Mouse (Mus musculus) ovary, postnatal 10 days (tissue): Measurements from ENCODE around the gene Epha3.

Experiments used
- DNase-seq: peaks from one replicate; pipeline ENCODE4 v3.0.0; 2022; ENCODE audit warnings: low spot score

Epha3 gene

GRCm38 (mm10) chr16:63653393-63653918, 210.5 kb downstream of the Epha3 start:
- no peak for DNase-seq

- no peak for DNase-seq
Measured at GRCm38 (mm10) chr16:63650760-63651159, 213.2 kb downstream of the Epha3 start.

GRCm38 (mm10) chr16:63646577-63646976, 217.4 kb downstream of the Epha3 start:
- no peak for DNase-seq

- DNase-seq = no peak
Measured at GRCm38 (mm10) chr16:63642641-63643040, 221.3 kb downstream of the Epha3 start.

- DNase-seq = no peak
Measured at GRCm38 (mm10) chr16:63641603-63642002, 222.4 kb downstream of the Epha3 start.

GRCm38 (mm10) chr16:63638701-63639100, 225.3 kb downstream of the Epha3 start:
- DNase-seq = no peak

- no peak for DNase-seq
Measured at GRCm38 (mm10) chr16:63633748-63634166, 230.2 kb downstream of the Epha3 start.

GRCm38 (mm10) chr16:63625229-63625628, 238.7 kb downstream of the Epha3 start:
- no peak for DNase-seq

- DNase-seq = no peak
Measured at GRCm38 (mm10) chr16:63621845-63622244, 242.1 kb downstream of the Epha3 start.

- DNase-seq = no peak
Measured at GRCm38 (mm10) chr16:63615396-63615795, 248.6 kb downstream of the Epha3 start.

- no peak for DNase-seq
Measured at GRCm38 (mm10) chr16:63613006-63613405, 251.0 kb downstream of the Epha3 start.

- no peak for DNase-seq
Measured at GRCm38 (mm10) chr16:63600229-63600628, 263.7 kb downstream of the Epha3 start.

GRCm38 (mm10) chr16:63594656-63595055, 269.3 kb downstream of the Epha3 start:
- DNase-seq = no peak

- DNase-seq = no peak
Measured at GRCm38 (mm10) chr16:63569746-63570145, 294.2 kb downstream of the Epha3 start.

- no peak for DNase-seq
Measured at GRCm38 (mm10) chr16:63566106-63566836, 297.7 kb downstream of the Epha3 start.

- no peak for DNase-seq
Measured at GRCm38 (mm10) chr16:63556410-63557146, 307.4 kb downstream of the Epha3 start.

GRCm38 (mm10) chr16:63552531-63552930, 311.4 kb downstream of the Epha3 start:
- DNase-seq = no peak

GRCm38 (mm10) chr16:63539489-63539888, 324.5 kb downstream of the Epha3 start:
- no peak for DNase-seq

GRCm38 (mm10) chr16:63528821-63529220, 335.2 kb downstream of the Epha3 start:
- DNase-seq = no peak

GRCm38 (mm10) chr16:63517636-63518035, 346.3 kb downstream of the Epha3 start:
- no peak for DNase-seq

- DNase-seq = no peak
Measured at GRCm38 (mm10) chr16:63510069-63510468, 353.9 kb downstream of the Epha3 start.

GRCm38 (mm10) chr16:63506437-63506836, 357.5 kb downstream of the Epha3 start:
- DNase-seq = no peak

- DNase-seq = no peak
Measured at GRCm38 (mm10) chr16:63501456-63501855, 362.5 kb downstream of the Epha3 start.
